17 mouse cellular contexts compared by ENCODE assay signal in the genomic region with DNA sequence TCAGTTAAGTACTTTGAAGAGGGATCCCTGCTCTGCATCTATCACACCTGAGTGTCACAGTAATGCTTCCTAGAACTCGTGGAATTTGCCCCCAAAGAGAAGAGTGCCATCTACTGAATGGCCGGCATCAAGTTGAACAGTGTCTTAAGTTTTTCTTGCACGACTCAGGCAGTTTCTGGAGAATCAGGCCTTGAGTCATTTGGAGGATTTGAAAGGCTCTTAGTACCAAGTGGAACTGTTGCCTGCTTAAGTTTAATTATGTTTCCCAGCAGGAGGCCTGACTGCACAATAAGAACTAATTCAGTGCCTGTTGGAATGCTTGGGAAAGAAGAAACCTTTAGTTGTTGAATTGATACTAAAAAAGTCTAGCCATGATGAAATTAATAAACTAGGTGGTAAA. TPM values are rescaled to one million over a fixed set of nuclear protein-coding genes. Genes with fewer than 3 reads are reported as not detected.
DNase-seq lines count a peak whose midpoint lies in the region; ATAC-seq and TF ChIP-seq lines count a peak whose summit lies in the region.
"Had no signal": no experiment of that assay in that cellular context is flagged by ENCODE, and none has a peak within 500 bp of the region (broad histone marks: within the 10 kb centered on the region; RNA-seq: fewer than 3 reads in every experiment).

No protein-coding gene starts in this region.

- no peak for DNase-seq in heart, adult 18-20 months
- peak; percentile 37 for DNase-seq in hindbrain, postnatal 0 days (ENCODE audit: low spot score)
- peak; percentile 64 for DNase-seq in Muller cell, postnatal 12 days (ENCODE audit: inconsistent ontology term)
- peak; percentile 65 for DNase-seq in R1 (ENCODE audit: low read depth, low spot score)
- no peak for DNase-seq in left cerebral cortex, postnatal 36 days (ENCODE audit: low spot score in 2 of 2)
- no peak for DNase-seq in ovary, postnatal 36 days (ENCODE audit: low spot score)
- DNase-seq: adrenal gland, postnatal 36 days; cerebellum, adult 18-20 months; cerebellum, postnatal 36 days had no signal

- peaks cover 60% of the 10 kb centered on the region for H3K4me1 ChIP-seq in heart, embryonic 12.5 days (replicated peaks)
- H3K4me1 ChIP-seq in hindbrain, postnatal 0 days (ENCODE audit: insufficient read depth, low read length) = peaks cover 4% of the 10 kb centered on the region; the same call in 1 of the 2 replicates
- no peaks in the 10 kb centered on the region for H3K4me1 ChIP-seq in hindbrain, embryonic 13.5 days (replicated peaks)

- no peak for ATAC-seq in heart, embryonic 12.5 days (ENCODE audit: insufficient number of reproducible peaks, low FRiP score)
- ATAC-seq in hindbrain, postnatal 0 days = no peak
- no peak for ATAC-seq in hindbrain, embryonic 13.5 days (ENCODE audit: low FRiP score)
- ATAC-seq: forebrain, embryonic 15.5 days; midbrain, embryonic 15.5 days had no signal

- peak overlapping the region; percentile 48 for H3K27ac ChIP-seq in heart, embryonic 12.5 days (ENCODE audit: poor library complexity, severe bottlenecking)
- H3K27ac ChIP-seq in hindbrain, postnatal 0 days = no peak overlapping the region
- no peak overlapping the region for H3K27ac ChIP-seq in hindbrain, embryonic 13.5 days
- H3K27ac ChIP-seq: embryonic facial prominence, embryonic 10.5 days; forebrain, embryonic 15.5 days; hindbrain, embryonic 14.5 days; macrophage; midbrain, embryonic 15.5 days; neural tube, embryonic 13.5 days had no signal

- intact Hi-C loops in left cerebral cortex, postnatal 36 days (cut with DNase I) = no loop called here

- no peak for TF ChIP-seq CTCF in hindbrain, postnatal 0 days (IDR thresholded peaks at IDR 0.05; ENCODE audit: low read depth)

- WGBS in heart, embryonic 12.5 days = 24% methylated on average over 3 of the region's 3 CpGs
- 19% methylated on average over 3 of the region's 3 CpGs for WGBS in hindbrain, postnatal 0 days
- WGBS in hindbrain, embryonic 13.5 days = 29% methylated on average over 3 of the region's 3 CpGs

- no peaks in the 10 kb centered on the region for H3K36me3 ChIP-seq in heart, embryonic 12.5 days
- H3K36me3 ChIP-seq in hindbrain, postnatal 0 days (ENCODE audit: insufficient read depth, low read length) = no peaks in the 10 kb centered on the region
- no peaks in the 10 kb centered on the region for H3K36me3 ChIP-seq in hindbrain, embryonic 13.5 days
- H3K36me3 ChIP-seq: embryonic facial prominence, embryonic 10.5 days; forebrain, embryonic 15.5 days; midbrain, embryonic 15.5 days; neural tube, embryonic 13.5 days had no signal

- H3K4me2 ChIP-seq in heart, embryonic 12.5 days = 0 out of 2 replicates have a peak overlapping the region, but pooled peaks have one; percentile 1
- no peak overlapping the region for H3K4me2 ChIP-seq in hindbrain, postnatal 0 days (ENCODE audit: low read depth, low read length)
- no peak overlapping the region for H3K4me2 ChIP-seq in hindbrain, embryonic 13.5 days
- H3K4me2 ChIP-seq: forebrain, embryonic 15.5 days; hindbrain, embryonic 14.5 days; midbrain, embryonic 15.5 days; neural tube, embryonic 13.5 days had no signal

- H3K9ac ChIP-seq in heart, embryonic 12.5 days = no peak overlapping the region
- no peak overlapping the region for H3K9ac ChIP-seq in hindbrain, postnatal 0 days (replicated peaks; ENCODE audit: low read length)
- H3K9ac ChIP-seq in hindbrain, embryonic 13.5 days = no peak overlapping the region
- H3K9ac ChIP-seq: forebrain, embryonic 15.5 days; hindbrain, embryonic 14.5 days; midbrain, embryonic 15.5 days; neural tube, embryonic 13.5 days had no signal

- no peaks in the 10 kb centered on the region for H3K9me3 ChIP-seq in heart, embryonic 12.5 days (replicated peaks)
- no peaks in the 10 kb centered on the region for H3K9me3 ChIP-seq in hindbrain, postnatal 0 days (ENCODE audit: low read length)
- no peaks in the 10 kb centered on the region for H3K9me3 ChIP-seq in hindbrain, embryonic 13.5 days
- H3K9me3 ChIP-seq: embryonic facial prominence, embryonic 10.5 days; forebrain, embryonic 15.5 days; midbrain, embryonic 15.5 days; neural tube, embryonic 13.5 days had no signal

- H3K4me3 ChIP-seq in heart, embryonic 12.5 days = no peak overlapping the region
- no peak overlapping the region for H3K4me3 ChIP-seq in hindbrain, postnatal 0 days (ENCODE audit: low read length)
- H3K4me3 ChIP-seq in hindbrain, embryonic 13.5 days = no peak overlapping the region
- H3K4me3 ChIP-seq: embryonic facial prominence, embryonic 10.5 days; forebrain, embryonic 15.5 days; midbrain, embryonic 15.5 days; neural tube, embryonic 13.5 days had no signal

- no peaks in the 10 kb centered on the region for H3K27me3 ChIP-seq in heart, embryonic 12.5 days (replicated peaks)
- H3K27me3 ChIP-seq in hindbrain, postnatal 0 days (ENCODE audit: insufficient read depth, low read length) = no peaks in the 10 kb centered on the region
- H3K27me3 ChIP-seq in hindbrain, embryonic 13.5 days = no peaks in the 10 kb centered on the region
- H3K27me3 ChIP-seq: forebrain, embryonic 15.5 days; midbrain, embryonic 15.5 days; neural tube, embryonic 13.5 days had no signal

RNA-seq across cellular contexts. Expression of gene Add3, which starts 9.1 kb away (rescaled TPM):
- 154 and 157 TPM in 2 replicates for polyA plus RNA-seq in heart, embryonic 12.5 days (2016; fragmentation: Nextera tagmentation; extraction: Ambion mirVana)
- 10 to 100 TPM; 44.3 to 52.5 TPM for total RNA-seq in heart, adult 18-20 months (2021)
- total RNA-seq in hindbrain, postnatal 0 days (2014; rRNA removed) = 49.7 and 56.7 TPM in 2 replicates
- 65.2 and 68.8 TPM in 2 replicates for polyA plus RNA-seq in hindbrain, postnatal 0 days (2015; fragmentation: Nextera tagmentation; extraction: Ambion mirVana)
- 35.8 and 35.9 TPM in 2 replicates for polyA plus RNA-seq in hindbrain, embryonic 13.5 days (2015; fragmentation: Nextera tagmentation; extraction: Ambion mirVana)
- 10 to 100 TPM; 89.3 to 89.6 TPM for total RNA-seq in left cerebral cortex, postnatal 36 days (2021)

Comparison
In these comparisons a context has a peak if more than half of its experiments do, and no peak if none do; other contexts are left out.
1. DNase-seq: peak in hindbrain, postnatal 0 days (single experiment), Muller cell, postnatal 12 days (single experiment) and R1 (single experiment); none in heart, adult 18-20 months (0 of 2), left cerebral cortex, postnatal 36 days (0 of 2) and ovary, postnatal 36 days (single experiment).